Mouse (Mus musculus) C2C12 (cell line): ENCODE measurements around the gene Bpifb9a. TPM values are rescaled to one million over a fixed set of nuclear protein-coding genes. Genes with fewer than 3 reads are reported as not detected.
"Not testable (repeated sequence)": the region's sequence is repeated elsewhere in the genome, so short reads cannot be mapped to it uniquely, and the experiment has no call there.

Experiments used
- H3K27me3 ChIP-seq: one replicate; pipeline ENCODE4 v1.6.1; 2011; ENCODE audit not compliant: control insufficient read depth, insufficient read depth, insufficient read length
- H3K36me3 ChIP-seq: one replicate; pipeline ENCODE4 v1.6.1; 2011; ENCODE audit not compliant: control insufficient read depth, insufficient read depth
- H3K4me3 ChIP-seq: one replicate; pipeline ENCODE4 v1.5.1; 2011; ENCODE audit warnings: mild to moderate bottlenecking, control low read depth; ENCODE audit not compliant: poor library complexity, insufficient read depth, severe bottlenecking
- H3K79me2 ChIP-seq: one replicate; pipeline ENCODE4 v1.6.1; 2011; ENCODE audit not compliant: control insufficient read depth, insufficient read depth
- H3K79me3 ChIP-seq: one replicate; pipeline ENCODE4 v1.6.1; 2011; ENCODE audit warnings: low read depth, control low read depth
- H3ac ChIP-seq: one replicate; pipeline ENCODE3; 2011; ENCODE audit warnings: low read depth; ENCODE audit not compliant: control insufficient read depth, insufficient read length
- CEBPB ChIP-seq: IDR thresholded peaks from one replicate; pipeline ENCODE4 v1.6.1; 2011; ENCODE audit warnings: low read depth, mild to moderate bottlenecking, control low read depth, moderate library complexity
- CTCF ChIP-seq: IDR thresholded peaks from one replicate; pipeline ENCODE4 v1.5.1; 2011; ENCODE audit not compliant: control insufficient read depth, insufficient read depth, insufficient read length
- FOSL1 ChIP-seq: IDR thresholded peaks from one replicate; pipeline ENCODE4 v1.8.0; 2011; ENCODE audit warnings: mild to moderate bottlenecking, low read length; ENCODE audit not compliant: poor library complexity, insufficient read depth, severe bottlenecking
- MAX ChIP-seq: IDR thresholded peaks from one replicate; pipeline ENCODE4 v1.6.1; 2011; ENCODE audit warnings: mild to moderate bottlenecking, control low read depth
- MYOD1 ChIP-seq: IDR thresholded peaks from one replicate; pipeline ENCODE4 v1.6.1; 2011; ENCODE audit warnings: low read depth; ENCODE audit not compliant: control insufficient read depth, insufficient read length
- MYOG ChIP-seq: IDR thresholded peaks from one replicate; pipeline ENCODE4 v1.6.1; 2011; ENCODE audit not compliant: control insufficient read depth, insufficient read length; ENCODE audit errors: extremely low read depth
- USF1 ChIP-seq: IDR thresholded peaks from one replicate; pipeline ENCODE4 v1.6.1; 2011; ENCODE audit warnings: low read depth, mild to moderate bottlenecking, control low read depth, moderate library complexity
- polyA plus RNA-seq: library from polyadenylated mRNA; unstranded; fragments of >200 nt; fragmentation: generic; extraction: Trizol; gene quantifications from one replicate; pipeline ENCODE4 v1.2.1, GENCODE M21; 2012; ENCODE audit warnings: missing spikeins

Gene Bpifb9a
- polyA plus RNA-seq, 1 experiment, result not detected

- Histone ChIP-seq H3ac (no peak overlapping the region), H3K36me3 (no peaks in the 10 kb centered on the region), H3K79me2 (no peaks in the 10 kb centered on the region), H3K79me3 (no peaks in the 10 kb centered on the region), H3K27me3 (no peaks in the 10 kb centered on the region), H3K4me3 (no peak overlapping the region)
- no peak for TF ChIP-seq MAX
- no peak for TF ChIP-seq CTCF
- TF ChIP-seq MYOG, result no peak
- TF ChIP-seq CEBPB, result no peak
Measured at GRCm38 (mm10) chr2:154243356-154244036, 14.2 kb upstream of the Bpifb9a start.

GRCm38 (mm10) chr2:154245322-154245721 lies 12.3 kb upstream of the Bpifb9a start:
- TF ChIP-seq MYOD1 (no peak), USF1 (no peak), FOSL1 (no peak), CEBPB (no peak), MYOG (no peak), MAX (no peak), CTCF (no peak)
- no peaks in the 10 kb centered on the region for H3K36me3 ChIP-seq
- H3K79me2 ChIP-seq, result no peaks in the 10 kb centered on the region
- H3ac ChIP-seq, result no peak overlapping the region
- H3K4me3 ChIP-seq, result no peak overlapping the region
- no peaks in the 10 kb centered on the region for H3K79me3 ChIP-seq
- no peaks in the 10 kb centered on the region for H3K27me3 ChIP-seq

GRCm38 (mm10) chr2:154255254-154255653 lies 2.4 kb upstream of the Bpifb9a start:
- H3K36me3 ChIP-seq, H3K79me3 ChIP-seq, H3ac ChIP-seq, H3K79me2 ChIP-seq, H3K27me3 ChIP-seq, H3K4me3 ChIP-seq: not testable (repeated sequence)

- Histone ChIP-seq H3ac (no peak overlapping the region), H3K36me3 (no peaks in the 10 kb centered on the region), H3K79me3 (no peaks in the 10 kb centered on the region), H3K4me3 (no peak overlapping the region), H3K79me2 (no peaks in the 10 kb centered on the region), H3K27me3 (no peaks in the 10 kb centered on the region)
- TF ChIP-seq MYOG, result no peak
- no peak for TF ChIP-seq CTCF
- TF ChIP-seq MYOD1, result no peak
- TF ChIP-seq CEBPB, result no peak
- no peak for TF ChIP-seq MAX
- TF ChIP-seq USF1, result no peak
- no peak for TF ChIP-seq FOSL1
Measured at GRCm38 (mm10) chr2:154255770-154256169, 1.9 kb upstream of the Bpifb9a start.

DNA sequence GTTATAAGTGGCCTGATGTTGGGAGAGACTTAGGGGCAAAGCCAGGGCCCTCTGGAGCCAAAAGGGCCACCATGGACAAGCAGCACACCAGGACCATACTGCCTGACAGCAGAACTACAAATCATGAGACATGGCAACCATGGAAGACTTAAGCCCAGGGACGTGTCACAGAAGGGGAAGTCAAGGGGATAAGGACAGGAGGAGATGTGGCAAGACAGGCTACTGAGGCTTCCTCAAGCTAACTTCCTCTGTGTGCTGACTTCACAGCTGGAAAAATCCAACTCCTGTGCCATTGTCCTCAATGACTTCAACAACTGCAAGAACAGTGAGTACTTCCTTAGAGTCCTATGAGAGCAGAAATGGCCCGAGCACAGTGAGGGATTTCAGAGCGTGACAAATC lies 6.7 kb downstream of the Bpifb9a start:
- not testable (repeated sequence) for H3K27me3 ChIP-seq, H3K4me3 ChIP-seq, H3ac ChIP-seq, H3K79me3 ChIP-seq, H3K79me2 ChIP-seq, H3K36me3 ChIP-seq

GRCm38 (mm10) chr2:154291866-154292265 lies 34.2 kb downstream of the Bpifb9a start:
- not testable (repeated sequence) for H3ac ChIP-seq, H3K36me3 ChIP-seq, H3K79me2 ChIP-seq, H3K79me3 ChIP-seq, H3K27me3 ChIP-seq, H3K4me3 ChIP-seq

DNA sequence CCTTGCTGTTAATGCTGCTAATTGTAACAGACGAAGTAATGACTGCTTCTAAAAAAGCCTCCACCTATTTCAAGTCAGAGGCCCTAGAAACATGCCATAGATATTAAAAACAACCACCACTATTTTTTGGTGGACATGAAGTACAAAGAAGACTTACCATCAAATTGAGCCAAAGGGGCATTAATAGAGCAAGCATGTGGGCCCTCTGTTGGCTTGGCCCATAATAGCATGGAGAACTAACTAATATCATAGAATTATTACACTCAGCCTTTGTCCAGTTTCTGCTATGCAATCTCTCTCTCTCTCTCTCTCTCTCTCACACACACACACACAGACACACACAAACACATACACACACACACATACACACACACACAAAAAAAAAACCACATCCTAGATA lies 35.2 kb downstream of the Bpifb9a start:
- H3K4me3 ChIP-seq, result no peak overlapping the region
- no peaks in the 10 kb centered on the region for H3K79me3 ChIP-seq
- no peaks in the 10 kb centered on the region for H3K27me3 ChIP-seq
- TF ChIP-seq FOSL1 (no peak), USF1 (no peak), CTCF (no peak), CEBPB (no peak), MAX (no peak), MYOD1 (no peak), MYOG (no peak)
- no peaks in the 10 kb centered on the region for H3K79me2 ChIP-seq
- H3ac ChIP-seq, result no peak overlapping the region
- no peaks in the 10 kb centered on the region for H3K36me3 ChIP-seq

GRCm38 (mm10) chr2:154294746-154295145 lies 37.1 kb downstream of the Bpifb9a start:
- H3K79me3 ChIP-seq, H3ac ChIP-seq, H3K4me3 ChIP-seq, H3K27me3 ChIP-seq, H3K36me3 ChIP-seq, H3K79me2 ChIP-seq: not testable (repeated sequence)
